Mouse (Mus musculus) left cerebral cortex, adult 11 months (tissue): ENCODE data around the gene Rtn1.

Experiments used
- DNase-seq: peaks from one replicate; pipeline ENCODE4 v3.0.0; 2022; ENCODE audit warnings: low spot score

The Rtn1 gene

GRCm38 (mm10) chr12:72273721-72274414, 135.0 kb downstream of the Rtn1 start:
- no peak for DNase-seq

GRCm38 (mm10) chr12:72267614-72268013, 141.2 kb downstream of the Rtn1 start:
- DNase-seq: no peak

- DNase-seq: peak; percentile 40
Observed at GRCm38 (mm10) chr12:72265261-72266228, 143.3 kb downstream of the Rtn1 start.

- no peak for DNase-seq
Observed at GRCm38 (mm10) chr12:72263213-72264103, 145.4 kb downstream of the Rtn1 start.

GRCm38 (mm10) chr12:72257000-72257399, 151.9 kb downstream of the Rtn1 start:
- no peak for DNase-seq

GRCm38 (mm10) chr12:72253040-72253439, 155.8 kb downstream of the Rtn1 start:
- no peak for DNase-seq

- DNase-seq: no peak
Observed at GRCm38 (mm10) chr12:72251890-72252445, 156.9 kb downstream of the Rtn1 start.

- no peak for DNase-seq
Observed at GRCm38 (mm10) chr12:72244951-72245350, 163.9 kb downstream of the Rtn1 start.

- no peak for DNase-seq
Observed at GRCm38 (mm10) chr12:72242807-72243206, 166.0 kb downstream of the Rtn1 start.

- DNase-seq: no peak
Observed at GRCm38 (mm10) chr12:72240506-72240905, 168.3 kb downstream of the Rtn1 start.

- no peak for DNase-seq
Observed at GRCm38 (mm10) chr12:72239230-72239894, 169.5 kb downstream of the Rtn1 start.

- no peak for DNase-seq
Observed at GRCm38 (mm10) chr12:72237251-72237650, 171.6 kb downstream of the Rtn1 start.

GRCm38 (mm10) chr12:72236564-72237011, 172.3 kb downstream of the Rtn1 start:
- peak; percentile 72 for DNase-seq

GRCm38 (mm10) chr12:72235621-72236351, 173.1 kb downstream of the Rtn1 start:
- DNase-seq: no peak

GRCm38 (mm10) chr12:72234966-72235365, 173.9 kb downstream of the Rtn1 start:
- DNase-seq: no peak

- DNase-seq: no peak
Observed at GRCm38 (mm10) chr12:72234151-72234550, 174.7 kb downstream of the Rtn1 start.

GRCm38 (mm10) chr12:72232826-72233790, 175.7 kb downstream of the Rtn1 start:
- no peak for DNase-seq

- no peak for DNase-seq
Observed at GRCm38 (mm10) chr12:72232176-72232575, 176.7 kb downstream of the Rtn1 start.
